Mouse (Mus musculus) stomach, embryonic 16.5 days (tissue): Measurements from ENCODE around the gene Arid3c. TPM values are rescaled to one million over a fixed set of nuclear protein-coding genes. Genes with fewer than 3 reads are reported as not detected.
A peak's percentile ranks its signal among the peaks of the same experiment; 100 is the strongest.

Experiments
- ATAC-seq: fragments of 200-750 bp; cut with Nextera tagmentation; 2 replicates; pipeline ENCODE4 v1.8.0; 2017; ENCODE audit warnings: moderate number of reproducible peaks, moderate TSS enrichment; ENCODE audit not compliant: insufficient read depth, low FRiP score
- H3K27ac ChIP-seq: fragments of 300-500 bp; sonication (generic); 2 replicates; pipeline ENCODE4 v1.5.1; 2014; ENCODE audit warnings: low read length
- H3K27me3 ChIP-seq: fragments of 300-500 bp; sonication (generic); 2 replicates; pipeline ENCODE4 v1.6.1; 2014; ENCODE audit warnings: low read length, control low read depth, mixed read lengths; ENCODE audit not compliant: control insufficient read depth, insufficient read depth
- H3K36me3 ChIP-seq: fragments of 300-500 bp; sonication (generic); 2 replicates; pipeline ENCODE4 v1.6.1; 2014; ENCODE audit warnings: low read length; ENCODE audit not compliant: control insufficient read depth, insufficient read depth
- H3K4me1 ChIP-seq: fragments of 300-500 bp; sonication (generic); 2 replicates; pipeline ENCODE4 v1.6.1; 2014; ENCODE audit warnings: low read length, control low read depth, mixed read lengths; ENCODE audit not compliant: control insufficient read depth, insufficient read depth
- H3K4me2 ChIP-seq: fragments of 300-500 bp; sonication (generic); 2 replicates; pipeline ENCODE4 v1.6.1; 2014; ENCODE audit warnings: low read depth, low read length, mixed read lengths
- H3K4me3 ChIP-seq: fragments of 300-500 bp; sonication (generic); replicated peaks from 2 replicates; pipeline ENCODE4 v1.5.1; 2014; ENCODE audit warnings: mild to moderate bottlenecking, low read length
- H3K9ac ChIP-seq: fragments of 300-500 bp; sonication (generic); 2 replicates; pipeline ENCODE4 v1.6.1; 2014; ENCODE audit warnings: low read length
- H3K9me3 ChIP-seq: fragments of 300-500 bp; sonication (generic); replicated peaks from 2 replicates; pipeline ENCODE4 v1.6.1; 2016; ENCODE audit warnings: low read length, control low read depth; ENCODE audit not compliant: control insufficient read depth
- WGBS: fragments of 180-500 bp; shearing (Covaris S2); extraction: QIAGEN DNeasy Blood & Tissue Kit; methylation state at CpG from one replicate; pipeline ENCODE4 v1.1.7; 2014; 5-methylcytosine and 5-hydroxymethylcytosine counted together
- polyA plus RNA-seq: library from polyadenylated mRNA; unstranded; fragments of >200 nt; fragmentation: Nextera tagmentation; extraction: Ambion mirVana; gene quantifications from 2 replicates; pipeline ENCODE4 v1.2.1, GENCODE M21; 2015

The Arid3c gene
- polyA plus RNA-seq, 1 experiment from 2014 or later = not detected

GRCm38 (mm10) chr4:41713197-41714067 is 17.5 kb downstream of the Arid3c start, which contains the start of gene Rpp25l:
Gene Rpp25l (minus strand): TSS chr4:41713534.
- Histone ChIP-seq H3K27me3 (no peaks in the 10 kb centered on the region), H3K4me2 (peak within 1 kb of the TSS; percentile 91), H3K27ac (peak within 1 kb of the TSS; percentile 71), H3K4me3 (peak within 1 kb of the TSS; percentile 90), H3K9ac (peak within 1 kb of the TSS; percentile 97), H3K36me3 (peaks cover 10% of the 10 kb centered on the region; the same call in 1 of the 2 replicates), H3K9me3 (no peaks in the 10 kb centered on the region), H3K4me1 (peaks cover 14% of the 10 kb centered on the region)
- WGBS = under 1% methylated on average over 61 of the region's 61 CpGs
- ATAC-seq = peak; percentile 75

GRCm38 (mm10) chr4:41712421-41713196 is 18.3 kb downstream of the Arid3c start:
- H3K9ac ChIP-seq = peak overlapping the region; percentile 97
- ATAC-seq = peak; percentile 9; the same call in 1 of the 2 replicates
- 34% methylated on average over 31 of the region's 31 CpGs for WGBS
- H3K36me3 ChIP-seq = peaks cover 6% of the 10 kb centered on the region; the same call in 1 of the 2 replicates
- no peaks in the 10 kb centered on the region for H3K9me3 ChIP-seq
- peak overlapping the region; percentile 91 for H3K4me2 ChIP-seq
- peaks cover 15% of the 10 kb centered on the region for H3K4me1 ChIP-seq
- H3K4me3 ChIP-seq = peak overlapping the region; percentile 90
- peak overlapping the region; percentile 71 for H3K27ac ChIP-seq
- no peaks in the 10 kb centered on the region for H3K27me3 ChIP-seq

- 67% methylated on average over 16 of the region's 16 CpGs for WGBS
- H3K27me3 ChIP-seq = no peaks in the 10 kb centered on the region
- ATAC-seq = no peak
- peaks cover 6% of the 10 kb centered on the region; the same call in 1 of the 2 replicates for H3K36me3 ChIP-seq
- H3K9me3 ChIP-seq = no peaks in the 10 kb centered on the region
- peak overlapping the region; percentile 91 for H3K4me2 ChIP-seq
- H3K9ac ChIP-seq = peak overlapping the region; percentile 97
- H3K4me1 ChIP-seq = peaks cover 23% of the 10 kb centered on the region
- peak overlapping the region; percentile 90 for H3K4me3 ChIP-seq
- H3K27ac ChIP-seq = no peak overlapping the region
Observed at GRCm38 (mm10) chr4:41711705-41712375, 19.1 kb downstream of the Arid3c start.

- no peak for ATAC-seq
- H3K4me3 ChIP-seq = no peak overlapping the region
- no peak overlapping the region for H3K4me2 ChIP-seq
- no peak overlapping the region for H3K27ac ChIP-seq
- no peaks in the 10 kb centered on the region for H3K36me3 ChIP-seq
- no peaks in the 10 kb centered on the region for H3K9me3 ChIP-seq
- H3K9ac ChIP-seq = no peak overlapping the region
- 64% methylated on average over 4 of the region's 4 CpGs for WGBS
- H3K4me1 ChIP-seq = peaks cover 23% of the 10 kb centered on the region
- H3K27me3 ChIP-seq = peaks cover 10% of the 10 kb centered on the region
Observed at GRCm38 (mm10) chr4:41710229-41710628, 20.7 kb downstream of the Arid3c start.

GRCm38 (mm10) chr4:41708192-41708745 is 22.7 kb downstream of the Arid3c start:
- Histone ChIP-seq H3K27ac (no peak overlapping the region), H3K4me1 (peaks cover 23% of the 10 kb centered on the region), H3K27me3 (peaks cover 14% of the 10 kb centered on the region), H3K9me3 (no peaks in the 10 kb centered on the region), H3K4me3 (no peak overlapping the region), H3K9ac (peak overlapping the region; percentile 2; the same call in 1 of the 2 replicates), H3K4me2 (peak overlapping the region; percentile 27; the same call in 1 of the 2 replicates), H3K36me3 (no peaks in the 10 kb centered on the region)
- no peak for ATAC-seq
- 27% methylated on average over 8 of the region's 8 CpGs for WGBS

- H3K4me3 ChIP-seq = no peak overlapping the region
- ATAC-seq = peak; percentile 51
- WGBS = 4% methylated on average over 13 of the region's 13 CpGs
Observed at GRCm38 (mm10) chr4:41707011-41707535, 23.9 kb downstream of the Arid3c start.

GRCm38 (mm10) chr4:41705922-41706754 is 24.8 kb downstream of the Arid3c start:
- H3K4me3 ChIP-seq = no peak overlapping the region
- H3K9ac ChIP-seq = no peak overlapping the region
- no peaks in the 10 kb centered on the region for H3K9me3 ChIP-seq
- no peaks in the 10 kb centered on the region for H3K36me3 ChIP-seq
- ATAC-seq = no peak
- 63% methylated on average over 19 of the region's 19 CpGs for WGBS
- peaks cover 14% of the 10 kb centered on the region for H3K27me3 ChIP-seq
- no peak overlapping the region for H3K27ac ChIP-seq
- H3K4me1 ChIP-seq = 0 out of 2 replicates have a peak, but pooled peaks cover 9% of the 10 kb centered on the region
- no peak overlapping the region for H3K4me2 ChIP-seq

More at GRCm38 (mm10) chr4:41707011-41707535, 23.9 kb downstream of the Arid3c start:
- H3K9ac ChIP-seq = no peak overlapping the region
- H3K27me3 ChIP-seq = peaks cover 14% of the 10 kb centered on the region
- no peaks in the 10 kb centered on the region for H3K36me3 ChIP-seq
- H3K4me1 ChIP-seq = peaks cover 17% of the 10 kb centered on the region
- no peak overlapping the region for H3K4me2 ChIP-seq
- no peak overlapping the region for H3K27ac ChIP-seq
- no peaks in the 10 kb centered on the region for H3K9me3 ChIP-seq

GRCm38 (mm10) chr4:41704651-41705050 is 26.3 kb downstream of the Arid3c start:
- H3K4me1 ChIP-seq = 0 out of 2 replicates have a peak, but pooled peaks cover 9% of the 10 kb centered on the region
- H3K4me3 ChIP-seq = no peak overlapping the region
- no peak overlapping the region for H3K4me2 ChIP-seq
- H3K27ac ChIP-seq = no peak overlapping the region
- no peaks in the 10 kb centered on the region for H3K36me3 ChIP-seq
- no peak for ATAC-seq
- no peaks in the 10 kb centered on the region for H3K9me3 ChIP-seq
- H3K27me3 ChIP-seq = peaks cover 14% of the 10 kb centered on the region
- 4% methylated on average over 5 of the region's 5 CpGs for WGBS
- no peak overlapping the region for H3K9ac ChIP-seq
